Mouse (Mus musculus) gastrocnemius, postnatal 10 days (tissue): ENCODE data around the gene Unc5c. TPM values are rescaled to one million over a fixed set of nuclear protein-coding genes. Genes with fewer than 3 reads are reported as not detected.
A peak's percentile ranks its signal among the peaks of the same experiment; 100 is the strongest.

Source experiments
- DNase-seq: peaks from one replicate; pipeline ENCODE4 v3.0.0; 2021; ENCODE audit warnings: mixed read lengths
- total RNA-seq, 2 experiments: library from RNA; stranded (reverse); gene quantifications; 2 replicates each; pipeline ENCODE4 v1.2.3; 2021

The Unc5c gene
- total RNA-seq, 2 experiments from 2014 or later = 0.21 to 1.3 TPM

DNA sequence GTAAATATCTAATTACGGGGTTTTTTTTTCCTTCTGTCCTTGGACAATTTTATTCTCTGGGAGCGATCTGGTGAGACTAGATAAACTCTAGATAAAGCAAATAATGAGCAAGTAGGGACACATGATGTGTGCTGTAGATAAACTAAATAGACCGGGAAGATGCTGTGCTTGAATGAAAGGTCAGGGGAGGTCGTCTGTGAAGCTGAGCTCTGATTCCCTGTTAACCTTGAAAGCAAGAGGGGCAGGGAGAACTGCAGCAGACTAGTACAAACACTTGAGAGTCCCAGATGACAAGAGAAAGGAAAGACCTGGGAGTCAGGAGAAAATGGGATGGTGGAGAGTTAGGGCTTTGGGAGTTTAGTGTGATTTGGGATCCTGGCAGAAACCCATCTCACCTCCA is 251.4 kb downstream of the Unc5c start:
- no peak for DNase-seq

GRCm38 (mm10) chr3:141719050-141719449 is 254.0 kb downstream of the Unc5c start:
- no peak for DNase-seq

DNA sequence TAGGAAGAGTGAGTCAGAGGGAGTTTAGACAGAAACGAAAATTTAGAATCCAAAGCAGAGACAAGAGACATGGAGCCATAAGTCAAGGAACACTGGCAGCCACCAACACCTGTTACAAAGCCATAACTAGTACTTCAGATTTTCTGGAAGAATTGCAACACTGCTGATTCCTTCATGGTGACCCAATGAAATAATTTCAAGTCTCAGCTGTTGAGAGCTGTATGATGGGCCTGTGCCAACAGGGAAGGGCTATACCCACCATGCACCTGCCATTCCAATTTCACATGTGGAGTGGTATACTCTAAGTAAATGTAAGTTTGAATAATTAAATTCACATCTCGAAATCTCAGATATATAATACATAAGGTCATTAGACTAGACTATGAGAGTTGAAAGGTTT is 259.5 kb downstream of the Unc5c start:
- DNase-seq = no peak

DNA sequence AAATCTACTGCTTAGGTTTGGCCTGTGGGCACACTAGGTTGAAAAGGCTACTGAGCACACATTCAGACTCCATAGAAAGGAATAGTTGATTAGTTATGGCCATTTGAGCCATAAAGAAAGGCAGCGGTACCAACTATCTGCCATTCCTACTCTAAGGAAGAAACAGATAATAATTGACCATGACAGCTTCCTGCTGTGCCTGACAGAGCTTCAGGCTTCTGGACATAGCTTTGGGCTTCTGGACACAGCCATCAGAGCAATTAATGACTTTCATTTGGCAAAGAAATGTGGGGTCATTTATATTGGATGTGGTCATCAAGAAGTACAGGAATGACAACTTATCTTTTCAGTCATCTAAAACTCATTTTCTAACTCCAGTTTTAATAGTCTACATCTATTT is 260.4 kb downstream of the Unc5c start:
- no peak for DNase-seq

DNA sequence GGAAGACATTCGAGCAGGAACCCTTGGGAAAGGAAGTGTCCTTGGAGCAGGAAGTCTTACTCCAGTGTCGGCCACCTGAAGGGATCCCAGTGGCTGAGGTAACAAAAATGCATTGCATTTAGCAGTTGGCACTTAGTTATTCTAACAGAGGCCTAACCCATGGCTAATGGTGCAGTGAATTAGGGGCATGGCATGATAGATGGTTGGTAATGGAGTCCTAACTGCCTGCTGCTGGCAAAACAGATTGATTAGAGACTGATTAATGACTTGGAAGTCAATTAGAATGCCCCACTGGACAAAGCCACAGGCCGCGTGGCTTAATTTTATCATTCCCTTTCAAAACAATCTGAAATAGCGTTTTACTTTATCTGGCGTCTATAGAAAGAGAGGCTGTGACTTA is 268.8 kb downstream of the Unc5c start:
- no peak for DNase-seq

- DNase-seq = no peak
Observed at GRCm38 (mm10) chr3:141735285-141735684, 270.3 kb downstream of the Unc5c start.

DNA sequence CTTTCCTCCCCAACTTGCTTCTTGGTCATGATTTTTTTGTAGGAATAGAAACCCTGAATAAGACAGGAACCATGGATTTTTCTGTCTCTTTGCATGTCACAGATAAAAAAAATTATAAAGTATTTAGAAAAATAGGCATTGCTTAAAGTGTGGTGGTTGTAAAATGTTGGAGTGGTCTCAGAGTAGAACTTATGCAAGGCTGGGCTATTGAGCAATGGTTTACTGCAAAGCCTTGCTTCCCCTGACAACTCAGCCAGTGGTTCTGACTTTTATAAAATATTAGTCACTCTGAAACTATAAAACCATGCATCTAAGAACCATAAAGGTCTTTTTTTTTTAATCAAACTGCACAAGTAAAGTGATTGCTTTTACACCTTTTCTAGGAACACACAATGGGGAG is 280.3 kb downstream of the Unc5c start:
- DNase-seq = no peak

GRCm38 (mm10) chr3:141748694-141749381 is 283.8 kb downstream of the Unc5c start:
- DNase-seq = no peak

- DNase-seq = no peak
Observed at GRCm38 (mm10) chr3:141752172-141752571, 287.2 kb downstream of the Unc5c start.

GRCm38 (mm10) chr3:141757259-141757658 is 292.2 kb downstream of the Unc5c start:
- DNase-seq = no peak

DNA sequence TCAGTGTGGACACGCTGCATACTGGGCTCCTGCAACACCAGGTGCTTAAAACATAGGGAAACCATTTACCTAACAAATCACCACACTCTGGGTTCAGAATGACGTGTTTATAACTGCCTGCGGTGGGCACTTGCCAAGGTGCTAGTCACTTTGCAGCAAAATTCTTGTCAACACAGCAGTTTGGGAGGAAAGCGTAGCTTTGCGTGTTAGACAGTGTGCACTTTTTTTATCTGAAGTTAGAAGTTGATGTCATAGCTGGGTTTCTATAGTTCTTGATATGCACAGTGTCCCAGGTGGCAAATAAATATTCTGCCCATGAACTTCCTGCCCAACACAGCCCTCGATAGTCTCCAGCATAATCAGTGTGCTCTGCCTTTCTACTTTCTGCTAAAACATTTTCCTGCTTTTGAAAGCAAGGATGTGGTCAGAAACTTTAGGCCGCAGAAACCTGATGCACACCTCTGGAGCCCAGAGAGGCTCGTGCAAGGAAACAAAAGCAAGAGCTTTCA is 313.4 kb downstream of the Unc5c start:
- DNase-seq = no peak

- DNase-seq = no peak
Observed at GRCm38 (mm10) chr3:141779186-141779585, 314.2 kb downstream of the Unc5c start.

DNA sequence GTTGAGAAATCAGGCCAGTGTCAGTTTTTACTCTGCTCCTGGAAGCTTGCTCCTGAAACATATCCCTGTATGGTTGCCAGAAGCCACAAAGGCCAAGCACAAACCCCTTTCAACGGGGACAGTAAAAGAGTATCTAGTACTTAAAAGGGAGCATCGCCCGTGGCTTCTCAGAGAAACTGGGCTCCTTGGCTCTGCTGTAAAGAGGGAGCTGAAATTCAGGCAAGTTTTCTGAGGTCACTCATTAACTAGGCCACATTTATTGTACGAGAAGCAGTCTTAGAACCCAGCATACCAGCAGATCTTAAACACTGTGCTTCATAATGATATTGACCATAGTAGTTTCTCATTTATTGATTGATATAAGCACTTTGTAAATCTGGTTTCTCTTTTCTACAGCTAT is 317.5 kb downstream of the Unc5c start:
- no peak for DNase-seq

DNA sequence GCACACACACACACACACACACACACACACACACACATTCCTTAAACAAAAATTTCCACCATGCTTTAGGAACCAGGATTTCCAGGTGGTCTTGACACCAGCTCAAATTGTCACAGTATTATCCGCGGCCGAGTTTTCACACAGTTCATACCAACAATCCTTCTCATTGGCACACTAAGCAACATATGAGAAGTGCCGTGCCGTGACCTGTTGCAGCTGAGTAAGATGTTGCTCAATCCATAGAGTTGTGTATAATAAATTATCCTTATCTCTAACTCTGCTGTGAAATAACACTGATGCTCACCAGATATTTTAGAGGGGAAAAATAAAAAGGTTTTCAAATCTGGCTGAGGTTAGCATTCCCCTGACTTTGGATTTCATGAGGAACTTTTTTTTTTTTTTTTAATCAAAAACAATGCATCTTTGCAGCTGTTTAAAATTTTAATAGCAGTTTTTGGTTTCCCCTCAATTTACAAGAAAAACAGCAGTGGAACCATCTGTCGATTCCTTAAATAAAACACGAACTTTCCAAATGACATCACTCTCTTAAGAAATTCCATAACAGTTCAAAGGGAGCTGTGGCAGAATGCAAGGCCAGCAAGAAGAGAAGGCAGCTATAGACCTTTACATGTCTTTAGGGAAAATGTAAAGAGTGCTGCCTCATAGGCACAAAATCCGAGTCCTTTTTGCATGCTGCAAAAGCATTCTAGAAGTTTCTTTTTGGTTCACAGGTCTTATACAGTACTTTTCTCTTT is 326.2 kb downstream of the Unc5c start:
- no peak for DNase-seq

DNA sequence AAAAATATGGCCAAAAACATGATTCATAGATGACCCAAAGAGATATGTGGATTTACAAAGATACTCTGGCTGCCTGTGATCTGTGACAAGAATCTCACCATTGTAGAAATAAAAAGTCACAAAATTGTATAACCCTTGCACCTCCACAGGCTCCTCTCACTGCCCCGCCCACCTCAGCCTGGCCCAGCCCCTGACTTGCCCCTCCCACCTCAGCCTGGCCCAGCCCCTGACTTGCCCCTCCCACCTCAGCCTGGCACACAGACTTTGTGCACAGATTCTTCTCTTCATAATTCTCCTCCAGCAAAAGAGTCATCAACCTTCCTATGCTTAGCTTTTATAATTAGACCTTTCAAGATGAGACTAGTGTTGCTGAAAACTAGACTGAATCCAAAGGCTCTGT is 327.1 kb downstream of the Unc5c start:
- peak; percentile 8 for DNase-seq

- no peak for DNase-seq
Observed at GRCm38 (mm10) chr3:141793755-141794154, 328.7 kb downstream of the Unc5c start.

DNA sequence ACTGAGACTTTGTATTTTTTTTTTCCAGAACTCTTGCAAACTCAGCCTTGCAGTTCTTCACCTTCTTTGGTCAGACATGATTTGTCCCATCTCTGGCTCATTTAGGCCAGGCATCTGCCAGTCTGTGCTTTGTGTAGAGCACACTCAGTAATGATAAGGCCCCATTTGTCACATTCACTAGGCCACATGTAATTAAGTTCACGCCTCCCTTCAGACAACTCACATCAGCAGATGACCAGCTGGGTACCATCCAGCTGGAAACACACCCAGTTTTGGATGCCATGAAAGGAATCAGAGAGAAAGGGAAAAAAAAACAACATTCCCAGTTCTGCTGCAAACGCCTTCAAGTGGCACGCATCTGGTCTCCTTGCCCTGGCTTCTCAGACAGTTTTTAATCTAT is 329.4 kb downstream of the Unc5c start:
- DNase-seq = no peak

GRCm38 (mm10) chr3:141797372-141797771 is 332.4 kb downstream of the Unc5c start:
- no peak for DNase-seq

DNA sequence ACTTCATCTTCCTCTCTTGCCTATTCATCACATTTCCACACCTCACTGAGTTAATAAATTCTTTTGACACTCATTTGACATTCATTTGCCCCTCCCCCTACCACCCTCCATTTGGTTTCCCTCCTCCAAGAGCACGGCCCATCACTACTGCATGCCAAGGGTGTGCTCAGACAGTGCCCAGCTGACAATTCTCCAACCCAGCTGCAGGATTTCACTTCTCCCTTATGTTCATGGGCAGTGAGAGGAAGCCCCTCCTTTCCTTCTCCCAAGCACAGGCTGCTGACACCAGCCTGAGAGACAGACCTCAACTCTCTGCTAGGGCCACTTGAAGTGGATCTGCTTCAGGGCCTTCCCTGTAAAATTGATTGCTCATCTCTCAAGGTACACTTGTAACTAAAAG is 332.8 kb downstream of the Unc5c start:
- DNase-seq = no peak

DNA sequence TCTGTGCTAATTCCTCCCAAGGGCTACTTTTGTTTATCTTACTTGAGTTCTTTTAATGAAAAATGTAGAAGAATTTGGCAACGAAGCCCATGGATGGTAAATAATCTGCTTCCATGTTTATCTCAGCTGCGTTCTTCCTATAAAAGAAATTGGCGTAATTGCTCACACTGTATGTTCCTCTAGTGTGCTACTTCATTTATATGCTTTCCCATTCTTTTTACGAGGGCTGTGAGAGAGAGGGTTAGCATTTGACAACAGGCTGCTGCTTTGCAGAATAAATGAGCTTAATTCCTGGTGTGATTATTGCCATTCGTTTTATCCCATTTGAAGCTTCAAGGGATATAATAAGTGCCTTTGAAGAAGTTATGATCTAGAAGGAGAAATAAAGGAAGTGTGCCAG is 339.1 kb downstream of the Unc5c start:
- DNase-seq = no peak

DNA sequence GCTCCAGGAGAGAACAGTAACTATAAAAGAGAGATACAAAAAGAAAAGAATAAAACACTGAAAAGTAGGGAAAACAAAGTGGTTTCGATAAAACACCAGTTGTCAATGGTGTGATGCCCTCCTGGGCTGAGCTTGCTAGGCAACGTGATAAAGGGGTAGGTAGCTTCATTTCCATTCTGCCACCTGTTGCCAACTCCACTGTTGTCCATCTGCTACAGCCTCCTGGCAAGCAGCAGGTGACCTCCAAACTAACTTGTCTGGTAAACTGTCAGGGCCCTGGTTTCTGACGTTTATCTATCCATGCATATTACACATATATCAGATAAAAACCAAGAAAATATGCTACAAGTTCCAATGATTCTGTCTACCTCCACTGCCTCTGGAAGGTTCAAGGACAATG is 344.6 kb downstream of the Unc5c start:
- DNase-seq = no peak

DNA sequence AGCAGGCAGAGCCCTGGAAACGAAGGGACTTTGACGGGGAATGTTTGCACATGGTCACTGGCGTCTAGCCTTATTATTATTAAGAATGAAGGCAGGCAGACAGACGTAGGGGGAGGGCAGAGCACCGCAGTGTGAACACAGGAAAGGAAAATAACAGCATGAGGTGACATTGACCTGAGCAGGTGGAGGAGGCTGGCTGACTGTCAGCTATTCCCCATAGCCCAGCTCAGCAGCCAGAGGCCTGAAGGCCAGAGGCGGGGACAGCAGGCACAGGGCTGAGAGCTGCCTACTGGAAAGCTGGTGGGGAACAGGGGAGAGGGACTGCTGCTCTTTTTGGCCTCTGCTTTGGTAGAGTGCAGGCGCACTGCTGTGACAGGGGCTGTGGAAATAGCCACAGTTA is 345.9 kb downstream of the Unc5c start:
- no peak for DNase-seq

DNA sequence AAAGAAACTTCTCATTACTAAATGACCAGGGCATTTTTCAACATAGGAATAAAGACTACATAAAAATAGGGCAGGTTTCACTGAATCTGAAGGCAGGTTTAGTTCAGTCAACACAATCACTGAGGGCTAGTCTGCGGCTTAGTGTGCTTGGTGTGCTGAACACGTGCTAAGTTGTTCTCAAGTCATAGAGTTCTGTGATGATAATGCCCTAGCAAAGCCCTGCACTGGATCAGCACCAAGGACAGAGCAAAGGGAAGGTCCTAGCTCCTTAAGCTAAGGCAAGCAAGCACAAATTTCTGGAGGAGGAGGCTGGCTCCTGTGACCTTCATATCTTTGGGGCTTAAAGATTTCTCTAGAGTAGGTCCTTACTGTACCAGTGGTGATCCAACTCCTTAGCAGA is 346.3 kb downstream of the Unc5c start:
- DNase-seq = peak; percentile 38

- DNase-seq = no peak
Observed at GRCm38 (mm10) chr3:141814776-141815175, 349.8 kb downstream of the Unc5c start.
